Mouse (Mus musculus): ENCODE measurements around the gene Efcab10. TPM values are rescaled to one million over a fixed set of nuclear protein-coding genes. Genes with fewer than 3 reads are reported as not detected.

Efcab10 gene
- polyA plus RNA-seq, 1 experiment from 2014 or later, result not detected

Other genes starting within 250 kb of the Efcab10 start
- 15.6 and 18.7 TPM in 2 replicates for gene Atxn7l1, start 247.2 kb upstream of the Efcab10 start, polyA plus RNA-seq (2014; fragmentation: Nextera tagmentation; extraction: Ambion mirVana)
- 31.4 and 36.6 TPM in 2 replicates for gene Twistnb, start 34.8 kb downstream of the Efcab10 start, polyA plus RNA-seq (2014; fragmentation: Nextera tagmentation; extraction: Ambion mirVana)

Measured in heart, embryonic 11.5 days (tissue).